Mouse (Mus musculus): ENCODE results near the gene Trpm6.

Gene Trpm6

GRCm38 (mm10) chr19:18749598-18750339, at the start of gene Trpm6:
Gene Trpm6, plus strand, starts transcription at chr19:18749983.
- DNase-seq (ENCODE audit: low spot score in 2 of 2), result no peak

GRCm38 (mm10) chr19:18708101-18708500, 41.7 kb upstream of the Trpm6 start:
- DNase-seq (ENCODE audit: low spot score in 2 of 2), result no peak

GRCm38 (mm10) chr19:18710903-18711302, 38.9 kb upstream of the Trpm6 start:
- DNase-seq (ENCODE audit: low spot score in 2 of 2), result no peak

- DNase-seq (ENCODE audit: low spot score in 2 of 2), result no peak
Measured at GRCm38 (mm10) chr19:18711589-18711988, 38.2 kb upstream of the Trpm6 start.

GRCm38 (mm10) chr19:18712153-18712865, 37.5 kb upstream of the Trpm6 start:
- no peak for DNase-seq (ENCODE audit: low spot score in 2 of 2)

- peak; percentile 97 for DNase-seq (ENCODE audit: low spot score in 2 of 2)
Measured at GRCm38 (mm10) chr19:18712866-18713300, 36.9 kb upstream of the Trpm6 start, which contains the start of gene D030056L22Rik. Gene D030056L22Rik, plus strand, starts transcription at chr19:18713193.

GRCm38 (mm10) chr19:18713357-18713756, 36.4 kb upstream of the Trpm6 start:
- DNase-seq (ENCODE audit: low spot score in 2 of 2), result peak; percentile 23 to 36

GRCm38 (mm10) chr19:18716374-18716773, 33.4 kb upstream of the Trpm6 start:
- DNase-seq (ENCODE audit: low spot score in 2 of 2), result peak; percentile 28 to 33

- DNase-seq (ENCODE audit: low spot score in 2 of 2), result no peak
Measured at GRCm38 (mm10) chr19:18720337-18720736, 29.4 kb upstream of the Trpm6 start.

GRCm38 (mm10) chr19:18725186-18725585, 24.6 kb upstream of the Trpm6 start:
- DNase-seq (ENCODE audit: low spot score in 2 of 2), result no peak

- no peak for DNase-seq (ENCODE audit: low spot score in 2 of 2)
Measured at GRCm38 (mm10) chr19:18730255-18730654, 19.5 kb upstream of the Trpm6 start.

- no peak for DNase-seq (ENCODE audit: low spot score in 2 of 2)
Measured at GRCm38 (mm10) chr19:18731077-18731476, 18.7 kb upstream of the Trpm6 start.

- DNase-seq (ENCODE audit: low spot score in 2 of 2), result no peak
Measured at GRCm38 (mm10) chr19:18735901-18736300, 13.9 kb upstream of the Trpm6 start.

GRCm38 (mm10) chr19:18739146-18739545, 10.6 kb upstream of the Trpm6 start:
- no peak for DNase-seq (ENCODE audit: low spot score in 2 of 2)

GRCm38 (mm10) chr19:18743946-18744345, 5.8 kb upstream of the Trpm6 start:
- no peak for DNase-seq (ENCODE audit: low spot score in 2 of 2)

GRCm38 (mm10) chr19:18746576-18747340, 3.0 kb upstream of the Trpm6 start:
- no peak for DNase-seq (ENCODE audit: low spot score in 2 of 2)

GRCm38 (mm10) chr19:18747379-18747778, 2.4 kb upstream of the Trpm6 start:
- DNase-seq (ENCODE audit: low spot score in 2 of 2), result no peak

GRCm38 (mm10) chr19:18757191-18757590, 7.4 kb downstream of the Trpm6 start:
- DNase-seq (ENCODE audit: low spot score in 2 of 2), result no peak

- DNase-seq (ENCODE audit: low spot score in 2 of 2), result no peak
Measured at GRCm38 (mm10) chr19:18757706-18758105, 7.9 kb downstream of the Trpm6 start.

- DNase-seq (ENCODE audit: low spot score in 2 of 2), result no peak
Measured at GRCm38 (mm10) chr19:18758269-18758668, 8.5 kb downstream of the Trpm6 start.

GRCm38 (mm10) chr19:18758916-18759315, 9.1 kb downstream of the Trpm6 start:
- peak in 1 of 2 experiments; percentile 1 for DNase-seq (ENCODE audit: low spot score in 2 of 2)

- DNase-seq (ENCODE audit: low spot score in 2 of 2), result no peak
Measured at GRCm38 (mm10) chr19:18766399-18766798, 16.6 kb downstream of the Trpm6 start.
